Mouse (Mus musculus) heart, adult 2 months (tissue): ENCODE results near the gene Asic3. TPM values are rescaled to one million over a fixed set of nuclear protein-coding genes. Genes with fewer than 3 reads are reported as not detected.

Experiments
- DNase-seq, 2 experiments: peaks; one replicate each; pipeline ENCODE4 v3.0.0; 2021
- H3K27ac ChIP-seq: fragments of 200-600 bp; 2 replicates; pipeline ENCODE4 v1.8.1; 2022
- H3K27me3 ChIP-seq: fragments of 200-500 bp; 2 replicates; pipeline ENCODE4 v1.6.1; 2012; ENCODE audit warnings: mild to moderate bottlenecking, low read length, inconsistent platforms, mixed read lengths; ENCODE audit not compliant: control insufficient read depth, insufficient read depth
- H3K36me3 ChIP-seq: fragments of 200-500 bp; 2 replicates; pipeline ENCODE4 v1.6.1; 2012; ENCODE audit warnings: low read length, inconsistent platforms; ENCODE audit not compliant: control insufficient read depth, insufficient read depth
- H3K4me1 ChIP-seq: fragments of 200-500 bp; 2 replicates; pipeline ENCODE4 v1.6.1; 2011; ENCODE audit warnings: low read length; ENCODE audit not compliant: control insufficient read depth, insufficient read depth
- H3K4me3 ChIP-seq: fragments of 200-600 bp; 2 replicates; pipeline ENCODE4 v1.8.1; 2022
- H3K79me2 ChIP-seq: fragments of 200-500 bp; replicated peaks from 2 replicates; pipeline ENCODE4 v1.6.1; 2012; ENCODE audit warnings: mild to moderate bottlenecking, inconsistent platforms, low read length, moderate library complexity, mixed read lengths; ENCODE audit not compliant: control insufficient read depth, insufficient read depth
- H3K9ac ChIP-seq: fragments of 200-500 bp; 2 replicates; pipeline ENCODE4 v1.6.1; 2012; ENCODE audit warnings: low read depth, mild to moderate bottlenecking, control low read depth, inconsistent platforms, low read length, mixed read lengths
- CTCF ChIP-seq: fragments of 200-600 bp; IDR thresholded peaks from 2 replicates; pipeline ENCODE4 v1.8.1; 2022; ENCODE audit warnings: antibody characterized with exemption, mild to moderate bottlenecking, moderate library complexity
- EP300 ChIP-seq: fragments of 200-500 bp; IDR thresholded peaks from 2 replicates; pipeline ENCODE4 v1.6.1; 2011; ENCODE audit warnings: low read depth, low read length, control low read depth; ENCODE audit not compliant: insufficient read depth
- POLR2A ChIP-seq: fragments of 200-500 bp; IDR thresholded peaks from 2 replicates; pipeline ENCODE4 v1.6.1; 2011; ENCODE audit warnings: mild to moderate bottlenecking, low read depth, low read length, control low read depth; ENCODE audit not compliant: insufficient read depth
- WGBS: fragments of 180-500 bp; shearing (Covaris S2); methylation state at CpG from one replicate; pipeline ENCODE4 v1.1.7; 2018; 5-methylcytosine and 5-hydroxymethylcytosine counted together
- intact Hi-C: fragments of 180-260 bp; cut with DNase I; formaldehyde crosslinking; loops from one replicate; pipeline ENCODE4 v1.15.1; 2025
- polyA plus RNA-seq: library from polyadenylated mRNA; depleted of rRNA; stranded (reverse); fragments of >200 nt; gene quantifications from 2 replicates; pipeline ENCODE4 v1.2.3, GENCODE M21; 2012
- total RNA-seq, 2 experiments: library from RNA; stranded (reverse); gene quantifications; 2 replicates each; pipeline ENCODE4 v1.2.3; 2021

Asic3 gene
- total and polyA plus RNA-seq, 3 experiments, result 0.14 to 0.59 TPM; not detected in 1

GRCm38 (mm10) chr5:24420381-24420780 lies 7.2 kb downstream of the Asic3 start:
- no peaks in the 10 kb centered on the region for H3K79me2 ChIP-seq
- no peaks in the 10 kb centered on the region for H3K36me3 ChIP-seq
- H3K27ac ChIP-seq, result no peak overlapping the region
- H3K9ac ChIP-seq, result no peak overlapping the region
- DNase-seq, result no peak
- no peaks in the 10 kb centered on the region for H3K27me3 ChIP-seq
- peaks cover 1% of the 10 kb centered on the region; the same call in 1 of the 2 replicates for H3K4me1 ChIP-seq
- TF ChIP-seq POLR2A, result no peak
- no peak for TF ChIP-seq CTCF
- WGBS, result 90% methylated on average over 9 of the region's 9 CpGs
- intact Hi-C loops, result loop anchor here (5.0 kb wide), 1 partner anchor 157 kb away; the partner anchor contains the start of gene Abcf2
- H3K4me3 ChIP-seq, result no peak overlapping the region

- intact Hi-C loops, result loop anchor here (1.0 to 5.0 kb wide), 3 partner anchors 27 to 154 kb away; partner anchors contain the start of gene Abcf2
- peak; percentile 97 to 99 for DNase-seq
- Histone ChIP-seq H3K9ac (peak within 1 kb of the TSS; percentile 85), H3K79me2 (peaks cover 3% of the 10 kb centered on the region; the same call in 1 of the 2 replicates), H3K4me3 (peak within 1 kb of the TSS; percentile 82), H3K4me1 (peaks cover 8% of the 10 kb centered on the region), H3K36me3 (no peaks in the 10 kb centered on the region), H3K27ac (peak within 1 kb of the TSS; percentile 98), H3K27me3 (no peaks in the 10 kb centered on the region)
- peak; percentile 96 for TF ChIP-seq POLR2A
- TF ChIP-seq CTCF, result peak; percentile 17; the same call in 1 of the 2 replicates
- TF ChIP-seq EP300, result peak; percentile 98
- WGBS, result under 1% methylated on average over 46 of the region's 46 CpGs
These were observed 10.2 kb downstream of the Asic3 start, which contains the start of the genes Cdk5 and Slc4a2 for GRCm38 (mm10) chr5:24423129-24424003. Gene Cdk5, minus strand, starts transcription at chr5:24423530. Gene Slc4a2, plus strand, starts transcription at chr5:24423837.

- peak overlapping the region; percentile 98 for H3K27ac ChIP-seq
- peak overlapping the region; percentile 69 for H3K4me3 ChIP-seq
- H3K27me3 ChIP-seq, result no peaks in the 10 kb centered on the region
- peak overlapping the region; percentile 85 for H3K9ac ChIP-seq
- TF ChIP-seq EP300 (no peak), POLR2A (no peak; the same call in 1 of the 2 replicates), CTCF (no peak)
- H3K79me2 ChIP-seq, result peaks cover 3% of the 10 kb centered on the region; the same call in 1 of the 2 replicates
- H3K4me1 ChIP-seq, result peaks cover 8% of the 10 kb centered on the region
- H3K36me3 ChIP-seq, result no peaks in the 10 kb centered on the region
- intact Hi-C loops, result loop anchor here (2.0 to 5.0 kb wide), 2 partner anchors 27 to 153 kb away; partner anchors contain the start of gene Abcf2
- DNase-seq, result no peak
- 6% methylated on average over 21 of the region's 21 CpGs for WGBS
These were observed 11.0 kb downstream of the Asic3 start for GRCm38 (mm10) chr5:24424004-24424781.

- TF ChIP-seq POLR2A (peak; percentile 60), CTCF (no peak)
- Histone ChIP-seq H3K27me3 (no peaks in the 10 kb centered on the region), H3K9ac (peak overlapping the region; percentile 86), H3K36me3 (no peaks in the 10 kb centered on the region), H3K4me3 (peak overlapping the region; percentile 69), H3K27ac (peak overlapping the region; percentile 98), H3K79me2 (peaks cover 3% of the 10 kb centered on the region; the same call in 1 of the 2 replicates), H3K4me1 (peaks cover 8% of the 10 kb centered on the region)
- WGBS, result under 1% methylated on average over 58 of the region's 60 CpGs
- DNase-seq, result peak; percentile 90 to 93
- intact Hi-C loops, result loop anchor here (2.0 to 5.0 kb wide), 2 partner anchors 26 to 152 kb away; partner anchors contain the start of gene Abcf2
These were observed 11.7 kb downstream of the Asic3 start for GRCm38 (mm10) chr5:24424861-24425411.

- WGBS, result under 1% methylated on average over 30 of the region's 30 CpGs
- no peaks in the 10 kb centered on the region for H3K27me3 ChIP-seq
- H3K79me2 ChIP-seq, result peaks cover 3% of the 10 kb centered on the region; the same call in 1 of the 2 replicates
- H3K36me3 ChIP-seq, result no peaks in the 10 kb centered on the region
- peak overlapping the region; percentile 86 for H3K9ac ChIP-seq
- peak overlapping the region; percentile 69 for H3K4me3 ChIP-seq
- TF ChIP-seq EP300 (no peak), CTCF (peak; percentile 48)
- H3K27ac ChIP-seq, result peak overlapping the region; percentile 98
- DNase-seq, result no peak
- peaks cover 8% of the 10 kb centered on the region for H3K4me1 ChIP-seq
- intact Hi-C loops, result loop anchor here (2.0 kb wide), 2 partner anchors 19 to 25 kb away; partner anchors contain the start of gene Fastk
These were observed 12.3 kb downstream of the Asic3 start for GRCm38 (mm10) chr5:24425421-24426036.
